Mouse (Mus musculus): ENCODE measurements around the gene Ccdc154.

DNA sequence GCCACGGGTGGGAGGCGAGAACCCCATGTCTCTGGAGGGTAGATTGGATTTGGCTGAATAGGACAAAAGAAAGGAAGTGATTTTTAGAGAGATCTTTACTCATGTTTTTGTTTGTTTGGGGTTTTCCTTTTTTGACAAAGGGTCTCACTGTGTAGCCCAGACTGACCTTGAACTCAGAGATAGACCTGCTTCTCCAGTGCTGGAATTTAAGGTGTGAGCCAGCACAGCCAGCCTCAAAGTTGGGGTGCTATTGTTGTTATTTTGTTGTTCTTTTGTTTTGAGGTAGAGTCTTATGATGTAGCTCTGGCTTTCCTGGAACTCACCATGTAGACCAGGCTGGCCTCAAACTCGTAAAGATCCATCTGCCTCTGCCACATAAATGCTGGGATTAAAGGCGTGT is 40.1 kb downstream of the Ccdc154 start:
- TF ChIP-seq CTCF (IDR thresholded peaks at IDR 0.05; ENCODE audit: low read depth) (no peak), EP300 (IDR thresholded peaks at IDR 0.05; ENCODE audit: low read depth) (no peak)

Data from liver, postnatal 0 days (tissue).